Mouse (Mus musculus): ENCODE results near the gene Zc2hc1b. TPM values are rescaled to one million over a fixed set of nuclear protein-coding genes. Genes with fewer than 3 reads are reported as not detected.

Gene Zc2hc1b
- polyA plus RNA-seq, 1 experiment from 2014 or later = not detected

DNA sequence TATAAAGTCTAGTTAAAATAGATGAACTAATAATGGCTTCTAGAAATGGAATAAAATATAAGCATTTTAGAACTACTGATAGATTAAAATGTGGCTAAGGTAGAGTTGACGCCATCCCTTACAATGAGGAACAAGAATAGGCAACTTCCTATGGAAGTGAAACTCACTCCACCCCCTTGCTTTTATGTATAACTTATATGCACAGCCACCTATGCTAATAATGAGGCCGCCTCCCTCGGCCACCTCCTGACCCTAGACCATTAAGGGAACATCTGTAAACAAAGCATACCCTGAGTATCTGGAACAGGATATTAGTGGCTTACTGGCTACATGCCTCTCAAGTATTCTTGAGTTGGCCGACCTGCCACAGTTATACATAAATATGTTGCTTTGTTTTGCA, 74.0 kb downstream of the Zc2hc1b start:
- Histone ChIP-seq H3K4me2 (no peak overlapping the region), H3K36me3 (ENCODE audit: control insufficient read depth, insufficient read depth, low read length) (no peaks in the 10 kb centered on the region), H3K27me3 (replicated peaks; ENCODE audit: control insufficient read depth, insufficient read depth, low read length) (no peaks in the 10 kb centered on the region), H3K27ac (ENCODE audit: low read depth, low read length) (no peak overlapping the region), H3K4me3 (ENCODE audit: low read depth, low read length) (no peak overlapping the region), H3K9me3 (ENCODE audit: control insufficient read depth, low read length) (no peaks in the 10 kb centered on the region), H3K9ac (ENCODE audit: low read depth, low read length) (no peak overlapping the region), H3K4me1 (replicated peaks; ENCODE audit: control insufficient read depth, insufficient read depth, low read length) (no peaks in the 10 kb centered on the region)
- ATAC-seq (replicated peaks; ENCODE audit: low FRiP score) (no peak), DNase-seq (ENCODE audit: low spot score) (no peak)
- WGBS = 78% methylated on average over 4 of the region's 4 CpGs

DNA sequence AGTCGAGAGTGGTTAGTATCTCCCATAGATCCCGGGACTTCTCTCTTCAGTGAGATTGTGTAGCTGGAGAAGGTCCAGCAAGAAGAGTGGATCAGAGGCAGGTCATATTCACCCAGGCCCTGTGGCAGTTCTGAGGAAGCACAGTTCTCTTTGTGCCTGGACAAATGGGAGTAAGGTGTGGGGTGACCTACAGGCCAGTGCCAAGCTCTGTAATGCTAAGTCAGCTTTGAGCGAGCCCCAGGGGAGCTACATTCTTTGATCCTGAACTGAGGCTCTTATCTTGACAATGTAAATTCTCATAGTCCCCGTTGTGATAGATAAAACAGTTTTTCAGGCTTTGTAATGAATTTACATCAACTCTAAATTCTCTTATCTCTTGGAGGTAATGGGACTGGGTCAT, 75.5 kb downstream of the Zc2hc1b start:
- Histone ChIP-seq H3K4me3 (ENCODE audit: low read depth, low read length) (no peak overlapping the region), H3K9ac (ENCODE audit: low read depth, low read length) (no peak overlapping the region), H3K36me3 (ENCODE audit: control insufficient read depth, insufficient read depth, low read length) (no peaks in the 10 kb centered on the region), H3K27me3 (replicated peaks; ENCODE audit: control insufficient read depth, insufficient read depth, low read length) (no peaks in the 10 kb centered on the region), H3K27ac (ENCODE audit: low read depth, low read length) (no peak overlapping the region), H3K4me2 (no peak overlapping the region), H3K9me3 (ENCODE audit: control insufficient read depth, low read length) (no peaks in the 10 kb centered on the region), H3K4me1 (replicated peaks; ENCODE audit: control insufficient read depth, insufficient read depth, low read length) (no peaks in the 10 kb centered on the region)
- 49% methylated on average over 4 of the region's 4 CpGs for WGBS
- DNase-seq (ENCODE audit: low spot score) = no peak
- ATAC-seq (replicated peaks; ENCODE audit: low FRiP score) = no peak

- DNase-seq (ENCODE audit: low spot score) (no peak), ATAC-seq (replicated peaks; ENCODE audit: low FRiP score) (no peak)
- Histone ChIP-seq H3K4me1 (replicated peaks; ENCODE audit: control insufficient read depth, insufficient read depth, low read length) (no peaks in the 10 kb centered on the region), H3K27ac (ENCODE audit: low read depth, low read length) (no peak overlapping the region), H3K36me3 (ENCODE audit: control insufficient read depth, insufficient read depth, low read length) (no peaks in the 10 kb centered on the region), H3K9ac (ENCODE audit: low read depth, low read length) (no peak overlapping the region), H3K4me2 (no peak overlapping the region), H3K4me3 (ENCODE audit: low read depth, low read length) (no peak overlapping the region), H3K27me3 (replicated peaks; ENCODE audit: control insufficient read depth, insufficient read depth, low read length) (no peaks in the 10 kb centered on the region), H3K9me3 (ENCODE audit: control insufficient read depth, low read length) (no peaks in the 10 kb centered on the region)
- 80% methylated on average over 6 of the region's 6 CpGs for WGBS
Observed at GRCm38 (mm10) chr10:13100061-13100648, 77.7 kb downstream of the Zc2hc1b start.

Other genes starting within 250 kb of the Zc2hc1b start
- gene Stx11, start 213.7 kb downstream of the Zc2hc1b start, polyA plus RNA-seq (2014; fragmentation: Nextera tagmentation; extraction: Ambion mirVana) = 12.6 and 14.9 TPM in 2 replicates
- 48.0 and 50.1 TPM in 2 replicates for gene Sf3b5, start 172.7 kb downstream of the Zc2hc1b start, polyA plus RNA-seq (2014; fragmentation: Nextera tagmentation; extraction: Ambion mirVana)
- gene Plagl1, start 117.5 kb downstream of the Zc2hc1b start, polyA plus RNA-seq (2014; fragmentation: Nextera tagmentation; extraction: Ambion mirVana) = 163 and 165 TPM in 2 replicates
- gene Ltv1, start 15.1 kb upstream of the Zc2hc1b start, polyA plus RNA-seq (2014; fragmentation: Nextera tagmentation; extraction: Ambion mirVana) = 92.6 and 102 TPM in 2 replicates